Mouse (Mus musculus): ENCODE data around the gene Sys1.

DNA sequence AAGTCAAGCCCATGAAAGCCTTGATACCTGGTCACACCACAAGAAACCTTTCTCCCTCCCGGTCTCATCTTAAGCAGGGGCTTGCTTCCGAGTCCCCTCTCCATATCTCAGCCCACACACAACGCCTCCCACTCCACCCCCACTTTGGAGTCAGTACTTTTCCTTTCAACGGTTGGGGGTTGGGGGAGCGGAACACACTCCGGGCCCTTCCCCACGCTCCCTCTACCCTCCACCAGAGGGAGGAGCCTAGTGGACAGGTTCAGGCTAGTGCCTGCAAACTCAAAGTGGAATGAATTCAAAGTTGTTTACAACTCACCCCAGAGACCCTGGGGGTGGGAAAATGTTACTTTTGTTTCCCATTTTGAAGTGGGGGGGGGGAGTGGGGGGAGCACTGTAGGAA lies 26.1 kb upstream of the Sys1 start:
- peak; percentile 46 for TF ChIP-seq CTCF (IDR thresholded peaks at IDR 0.05; ENCODE audit: low read depth)
- no peak for TF ChIP-seq EP300 (optimal IDR thresholded peaks at IDR 0.05)
